Mouse (Mus musculus) heart, embryonic 13.5 days (tissue): ENCODE measurements around the gene Nid1. TPM values are rescaled to one million over a fixed set of nuclear protein-coding genes. Genes with fewer than 3 reads are reported as not detected.
A peak's percentile ranks its signal among the peaks of the same experiment; 100 is the strongest.
"Not testable (repeated sequence)": the region's sequence is repeated elsewhere in the genome, so short reads cannot be mapped to it uniquely, and the experiment has no call there.

Source experiments
- ATAC-seq: fragments of 200-750 bp; cut with Nextera tagmentation; 2 replicates; pipeline ENCODE4 v1.8.0; 2017; ENCODE audit warnings: moderate TSS enrichment; ENCODE audit not compliant: insufficient number of reproducible peaks, low FRiP score, low TSS enrichment; ENCODE audit errors: extremely low read depth
- H3K27ac ChIP-seq: fragments of 300-500 bp; sonication (generic); replicated peaks from 2 replicates; pipeline ENCODE4 v1.5.1; 2015; ENCODE audit warnings: moderate library complexity, mild to moderate bottlenecking, inconsistent platforms
- H3K27me3 ChIP-seq: fragments of 300-500 bp; sonication (generic); replicated peaks from 2 replicates; pipeline ENCODE4 v1.6.1; 2015; ENCODE audit warnings: mild to moderate bottlenecking, inconsistent platforms
- H3K36me3 ChIP-seq: fragments of 300-500 bp; sonication (generic); 2 replicates; pipeline ENCODE4 v1.6.1; 2015; ENCODE audit warnings: mild to moderate bottlenecking, inconsistent platforms
- H3K4me1 ChIP-seq: fragments of 300-500 bp; sonication (generic); 2 replicates; pipeline ENCODE4 v1.6.1; 2015; ENCODE audit warnings: inconsistent platforms
- H3K4me2 ChIP-seq: fragments of 300-500 bp; sonication (generic); 2 replicates; pipeline ENCODE4 v1.6.1; 2015; ENCODE audit warnings: inconsistent platforms, mild to moderate bottlenecking, moderate library complexity
- H3K4me3 ChIP-seq: fragments of 300-500 bp; sonication (generic); 2 replicates; pipeline ENCODE4 v1.5.1; 2015; ENCODE audit warnings: moderate library complexity, mild to moderate bottlenecking, inconsistent platforms
- H3K9ac ChIP-seq: fragments of 300-500 bp; sonication (generic); 2 replicates; pipeline ENCODE4 v1.6.1; 2015; ENCODE audit warnings: inconsistent platforms, mild to moderate bottlenecking, moderate library complexity
- H3K9me3 ChIP-seq: fragments of 300-500 bp; sonication (generic); 2 replicates; pipeline ENCODE4 v1.6.1; 2016; ENCODE audit warnings: inconsistent platforms
- WGBS: fragments of 180-500 bp; shearing (Covaris S2); methylation state at CpG from one replicate; pipeline ENCODE4 v1.1.7; 2015; ENCODE audit warnings: mixed read lengths; 5-methylcytosine and 5-hydroxymethylcytosine counted together
- polyA plus RNA-seq: library from polyadenylated mRNA; unstranded; fragments of >200 nt; fragmentation: Nextera tagmentation; extraction: Ambion mirVana; gene quantifications from 2 replicates; pipeline ENCODE4 v1.2.1, GENCODE M21; 2015

Gene Nid1
- polyA plus RNA-seq, result 61.3 and 70.8 TPM in 2 replicates

- peak within 1 kb of the TSS; percentile 45 for H3K4me3 ChIP-seq
- WGBS, result 1% methylated on average over 24 of the region's 39 CpGs
- ATAC-seq, result peak; percentile 51; the same call in 1 of the 2 replicates
- peak within 1 kb of the TSS; percentile 62 for H3K4me2 ChIP-seq
- not testable (repeated sequence) for H3K27me3 ChIP-seq, H3K9me3 ChIP-seq, H3K36me3 ChIP-seq, H3K4me1 ChIP-seq
- H3K27ac ChIP-seq, result 0 out of 2 replicates have a peak within 1 kb of the TSS, but pooled peaks have one; percentile 32
- H3K9ac ChIP-seq, result 0 out of 2 replicates have a peak within 1 kb of the TSS, but pooled peaks have one; percentile 33
Observed at GRCm38 (mm10) chr13:13437460-13438015, at the start of gene Nid1. Nid1 (plus strand) TSS chr13:13437551.

- peak; percentile 62; the same call in 1 of the 2 replicates for ATAC-seq
- H3K4me1 ChIP-seq, H3K9me3 ChIP-seq, H3K27ac ChIP-seq, H3K36me3 ChIP-seq, H3K27me3 ChIP-seq: not testable (repeated sequence)
- Histone ChIP-seq H3K4me2 (peak within 1 kb of the TSS; percentile 68), H3K4me3 (peak within 1 kb of the TSS; percentile 53), H3K9ac (peak within 1 kb of the TSS; percentile 67)
- WGBS, result under 1% methylated on average over 56 of the region's 78 CpGs
Observed at GRCm38 (mm10) chr13:13393228-13394095, 43.9 kb upstream of the Nid1 start, which contains the start of gene Gpr137b. Gpr137b (minus strand) TSS chr13:13394014.

DNA sequence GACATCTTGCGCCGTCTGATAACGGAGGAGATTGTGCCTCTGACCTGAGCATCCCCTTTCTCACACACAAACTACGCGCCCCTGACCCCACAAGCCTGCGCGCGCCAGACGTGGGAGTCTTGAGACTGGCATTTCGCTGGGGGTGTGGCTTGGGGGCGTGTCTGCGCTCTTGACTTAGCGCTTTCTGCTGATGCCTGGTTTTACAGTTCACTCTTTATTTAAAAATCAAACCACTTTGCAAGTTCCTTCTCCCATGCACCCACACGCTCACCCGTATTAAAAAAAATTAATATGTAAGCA lies 43.3 kb upstream of the Nid1 start:
- H3K27ac ChIP-seq, H3K9ac ChIP-seq, H3K4me1 ChIP-seq, H3K27me3 ChIP-seq, H3K9me3 ChIP-seq, H3K36me3 ChIP-seq: not testable (repeated sequence)
- under 1% methylated on average over 15 of the region's 15 CpGs for WGBS
- Histone ChIP-seq H3K4me3 (peak overlapping the region; percentile 53), H3K4me2 (peak overlapping the region; percentile 68)
- peak; percentile 21; the same call in 1 of the 2 replicates for ATAC-seq

DNA sequence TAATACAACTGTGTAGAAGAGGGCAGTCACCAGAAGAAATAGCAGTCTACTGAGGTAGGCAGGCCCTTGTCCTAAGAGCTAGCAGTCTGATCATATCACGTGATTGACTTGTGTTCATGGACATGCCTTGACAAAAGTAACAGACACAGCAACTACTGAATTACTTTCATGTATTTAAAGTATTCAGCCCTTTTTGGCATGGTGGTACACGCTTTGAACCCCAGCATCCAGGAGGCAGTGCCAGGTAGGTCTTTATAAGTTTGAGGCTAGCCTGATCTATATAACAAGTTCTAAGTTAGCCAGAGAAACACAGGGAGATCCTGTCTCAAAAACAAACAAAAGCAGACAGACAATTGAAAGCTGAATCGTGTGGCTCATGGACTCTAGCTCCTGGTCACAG lies 36.5 kb upstream of the Nid1 start:
- ATAC-seq, H3K9me3 ChIP-seq, H3K4me3 ChIP-seq, H3K27ac ChIP-seq, H3K4me2 ChIP-seq, H3K36me3 ChIP-seq, H3K9ac ChIP-seq, H3K27me3 ChIP-seq, H3K4me1 ChIP-seq: not testable (repeated sequence)
- 62% methylated on average over 3 of the region's 3 CpGs for WGBS

- ATAC-seq, H3K9me3 ChIP-seq, H3K27ac ChIP-seq, H3K4me3 ChIP-seq, H3K27me3 ChIP-seq, H3K36me3 ChIP-seq, H3K4me1 ChIP-seq, H3K9ac ChIP-seq, H3K4me2 ChIP-seq: not testable (repeated sequence)
- WGBS, result 65% methylated on average over 5 of the region's 5 CpGs
Observed at GRCm38 (mm10) chr13:13402818-13403217, 34.5 kb upstream of the Nid1 start.

- not testable (repeated sequence) for H3K9me3 ChIP-seq, H3K4me2 ChIP-seq, ATAC-seq, H3K9ac ChIP-seq, H3K4me3 ChIP-seq, H3K36me3 ChIP-seq, H3K27ac ChIP-seq, H3K4me1 ChIP-seq, H3K27me3 ChIP-seq
- 82% methylated on average over 3 of the region's 3 CpGs for WGBS
Observed at GRCm38 (mm10) chr13:13403366-13403765, 34.0 kb upstream of the Nid1 start.

- not testable (repeated sequence) for H3K4me1 ChIP-seq, H3K9ac ChIP-seq, ATAC-seq, H3K27me3 ChIP-seq, H3K4me2 ChIP-seq, H3K27ac ChIP-seq, H3K9me3 ChIP-seq, H3K36me3 ChIP-seq, H3K4me3 ChIP-seq
- whole genome bisulfite sequencing, result 65% methylated on average over 6 of the region's 6 CpGs
Observed at GRCm38 (mm10) chr13:13403839-13404238, 33.5 kb upstream of the Nid1 start.

DNA sequence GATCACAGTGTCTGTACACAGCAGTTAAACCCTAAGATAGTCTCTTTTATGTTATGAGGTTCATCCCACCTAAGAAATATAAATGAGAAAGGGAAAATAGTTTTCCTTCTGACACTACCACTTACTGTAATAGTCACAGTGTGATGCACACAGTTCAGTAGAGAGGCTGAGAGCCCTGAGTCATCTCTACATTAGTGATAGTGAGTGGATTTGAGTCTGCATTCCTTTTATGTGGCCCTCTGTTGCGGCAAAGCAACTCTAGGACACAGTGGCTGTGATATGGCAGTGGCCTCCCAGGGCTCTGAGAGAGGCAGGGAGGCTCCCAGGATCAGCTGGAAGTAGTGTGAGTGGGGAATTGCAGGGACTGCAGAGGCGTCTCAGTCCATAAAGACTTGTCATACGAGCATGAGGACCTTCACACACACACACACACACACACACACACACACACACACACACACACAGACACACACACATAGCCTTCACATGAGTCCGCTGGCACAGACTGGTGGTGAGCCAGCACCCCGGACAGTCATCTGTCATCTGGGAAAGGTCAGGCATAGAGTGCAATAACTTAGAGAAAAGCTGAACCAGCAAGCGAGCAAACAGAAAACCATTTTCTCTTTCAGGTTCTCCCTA lies 32.7 kb upstream of the Nid1 start:
- WGBS, result 71% methylated on average over 5 of the region's 6 CpGs
- not testable (repeated sequence) for H3K4me3 ChIP-seq

DNA sequence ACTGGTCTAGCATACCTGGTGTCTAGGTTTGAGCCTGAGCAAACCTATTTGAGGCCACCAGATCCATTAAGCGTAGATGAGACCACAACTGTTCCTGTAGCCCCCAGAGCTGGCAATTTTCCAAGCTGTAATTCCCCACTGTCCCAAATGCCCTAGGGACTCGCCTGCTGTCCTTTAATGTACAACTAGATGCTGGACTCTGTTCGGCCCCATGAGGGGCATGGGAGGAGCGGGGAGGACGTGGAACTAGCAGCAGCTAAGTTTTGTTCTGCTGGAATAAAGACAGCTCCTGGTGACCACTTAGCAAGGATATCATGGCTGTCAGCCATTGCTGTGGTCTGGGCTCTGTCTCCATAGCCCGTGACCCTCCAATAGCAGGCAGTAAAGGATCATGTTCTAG lies 31.8 kb upstream of the Nid1 start:
- not testable (repeated sequence) for H3K4me2 ChIP-seq, H3K36me3 ChIP-seq, H3K27me3 ChIP-seq, ATAC-seq, H3K4me3 ChIP-seq, H3K9me3 ChIP-seq, H3K4me1 ChIP-seq, H3K27ac ChIP-seq, H3K9ac ChIP-seq
- no CpG with 5 or more reads among the region's 6 CpGs for WGBS

More for the DNA sequence above, 32.7 kb upstream of the Nid1 start:
- ATAC-seq, H3K36me3 ChIP-seq, H3K27me3 ChIP-seq, H3K9me3 ChIP-seq, H3K27ac ChIP-seq, H3K9ac ChIP-seq, H3K4me2 ChIP-seq, H3K4me1 ChIP-seq: not testable (repeated sequence)

- WGBS, result 56% methylated on average over 3 of the region's 3 CpGs
- no peaks in the 10 kb centered on the region for H3K9me3 ChIP-seq
Observed at GRCm38 (mm10) chr13:13414206-13414605, 23.1 kb upstream of the Nid1 start.

GRCm38 (mm10) chr13:13415120-13416006 lies 22.0 kb upstream of the Nid1 start:
- not testable (repeated sequence) for ATAC-seq, H3K36me3 ChIP-seq, H3K27me3 ChIP-seq, H3K4me1 ChIP-seq, H3K27ac ChIP-seq, H3K9me3 ChIP-seq
- Histone ChIP-seq H3K4me3 (peak overlapping the region; percentile 24), H3K9ac (0 out of 2 replicates have a peak overlapping the region, but pooled peaks have one; percentile 37), H3K4me2 (peak overlapping the region; percentile 54)
- 32% methylated on average over 23 of the region's 23 CpGs for WGBS

More at GRCm38 (mm10) chr13:13414206-13414605, 23.1 kb upstream of the Nid1 start:
- Histone ChIP-seq H3K4me1 (no peaks in the 10 kb centered on the region), H3K4me3 (no peak overlapping the region), H3K27me3 (no peaks in the 10 kb centered on the region), H3K9ac (no peak overlapping the region), H3K4me2 (no peak overlapping the region), H3K36me3 (no peaks in the 10 kb centered on the region), H3K27ac (no peak overlapping the region)
- no peak for ATAC-seq
